Mouse (Mus musculus) CD4-positive helper T cell, adult 2 months (primary cell): ENCODE results near the gene Zfp874a.
"Not testable (repeated sequence)": the region's sequence is repeated elsewhere in the genome, so short reads cannot be mapped to it uniquely, and the experiment has no call there.

Source experiments
- DNase-seq: peaks from one replicate; pipeline ENCODE4 v3.0.0-alpha.2; 2012; ENCODE audit warnings: low read depth, missing footprints, low spot score

The Zfp874a gene

DNA sequence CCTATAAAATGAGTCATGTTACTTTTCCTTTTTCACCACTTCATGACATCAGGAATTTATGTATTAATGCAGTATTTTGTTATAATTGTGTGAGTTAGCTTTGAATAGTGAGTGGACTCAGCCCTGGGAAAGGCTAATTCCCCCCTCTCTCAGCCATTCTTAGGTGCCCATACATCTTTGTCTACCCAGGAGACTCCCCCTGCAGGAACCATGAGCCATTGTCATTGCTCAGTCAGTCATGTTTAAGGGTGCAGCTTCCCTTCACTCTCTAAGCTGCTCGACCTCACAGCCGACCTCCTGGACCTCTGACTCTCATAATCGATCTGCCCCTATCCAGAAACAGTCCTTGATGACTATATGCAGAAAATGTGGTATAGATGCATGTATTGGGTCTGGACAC, 75.2 kb downstream of the Zfp874a start:
- DNase-seq: not testable (repeated sequence)

DNA sequence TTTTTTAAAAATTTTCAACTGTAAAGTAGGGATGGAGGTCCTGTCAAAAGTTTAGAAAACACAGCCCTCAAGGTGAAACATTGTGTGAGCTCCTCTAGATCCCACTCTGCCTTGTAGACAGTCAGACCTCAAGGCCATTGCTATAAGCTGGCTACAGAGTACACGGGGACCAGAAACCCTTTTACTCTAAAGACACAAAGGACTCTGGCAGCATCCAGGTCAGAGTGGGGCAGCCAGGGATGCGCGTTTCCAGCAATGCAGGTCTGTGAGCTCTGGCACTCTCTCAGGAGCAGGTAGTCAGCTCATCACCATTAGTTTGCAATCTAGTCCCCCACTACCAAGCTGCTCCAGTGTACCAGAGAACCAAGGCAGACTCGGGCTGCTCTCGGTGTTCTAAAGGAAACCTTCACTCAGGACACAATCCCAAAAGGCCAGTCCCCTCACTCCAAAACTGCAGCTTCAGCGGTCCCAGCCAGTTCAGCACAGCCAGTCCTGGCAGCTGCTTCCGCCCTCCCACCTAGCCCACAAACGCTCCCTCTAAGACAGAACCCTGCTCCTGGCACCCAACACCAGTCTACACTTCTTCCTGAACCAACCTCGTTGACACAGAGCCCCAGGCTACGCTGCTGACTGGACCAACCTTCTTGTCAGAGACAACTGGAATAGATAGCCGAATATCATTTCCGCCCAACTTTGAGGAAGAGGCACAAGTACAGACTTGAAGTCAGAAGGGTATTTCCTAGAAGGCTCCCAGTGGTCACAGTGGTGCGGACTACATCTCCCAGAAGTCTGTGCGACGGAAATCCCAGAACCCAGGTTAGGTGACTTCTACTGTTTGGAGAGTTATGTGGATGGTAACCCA, 76.1 kb downstream of the Zfp874a start, which contains the start of the genes Gm28041 and Zfp456:
Gm28041 (minus strand) TSS at position 684 of the 862 bp plus-strand sequence.
Zfp456 (minus strand) TSS at position 761 of the 862 bp plus-strand sequence.
- DNase-seq: peak; percentile 90
